Mouse (Mus musculus) thymus, adult 2 months (tissue): ENCODE measurements around the gene Dvl2.

Source experiments
- CTCF ChIP-seq: fragments of 200-500 bp; IDR thresholded peaks from 2 replicates; pipeline ENCODE4 v1.5.1; 2012; ENCODE audit warnings: mild to moderate bottlenecking, control low read depth, low read length, moderate library complexity, borderline replicate concordance; ENCODE audit not compliant: control insufficient read depth, poor library complexity, insufficient read depth; ENCODE audit errors: extremely low read depth
- POLR2A ChIP-seq: fragments of 200-500 bp; IDR thresholded peaks from 2 replicates; pipeline ENCODE4 v1.6.1; 2012; ENCODE audit warnings: mild to moderate bottlenecking, low read length, control low read depth, moderate library complexity; ENCODE audit not compliant: control insufficient read depth, poor library complexity, insufficient read depth; ENCODE audit errors: extremely low read depth

GRCm38 (mm10) chr11:69956218-69956617, 44.2 kb upstream of the Dvl2 start:
- TF ChIP-seq CTCF (no peak), POLR2A (no peak)
